Mouse (Mus musculus): ENCODE measurements around the gene Olfr1000. TPM values are rescaled to one million over a fixed set of nuclear protein-coding genes. Genes with fewer than 3 reads are reported as not detected.

The Olfr1000 gene
- not detected for total RNA-seq (2023)

GRCm38 (mm10) chr2:85611803-85612202 lies at the start of gene Olfr1000:
TSS of gene Olfr1000 (minus strand) at chr2:85611903.

GRCm38 (mm10) chr2:85650604-85651003 lies 38.9 kb upstream of the Olfr1000 start, which contains the start of gene Olfr1002:
TSS of gene Olfr1002 (minus strand) at chr2:85650704.

GRCm38 (mm10) chr2:85588648-85589047 lies 23.1 kb downstream of the Olfr1000 start, which contains the start of gene Olfr998:
TSS of gene Olfr998 (plus strand) at chr2:85588948.

GRCm38 (mm10) chr2:85578915-85579314 lies 32.8 kb downstream of the Olfr1000 start, which contains the start of gene Olfr996:
TSS of gene Olfr996 (plus strand) at chr2:85579215.

Other genes with a start within 250 kb of the Olfr1000 start
- gene Olfr988, start 248.7 kb downstream of the Olfr1000 start, total RNA-seq (2023), result not detected
- not detected for gene Olfr992, start 202.4 kb downstream of the Olfr1000 start, total RNA-seq (2023)
- gene Olfr993, start 197.0 kb downstream of the Olfr1000 start, total RNA-seq (2023), result not detected
- not detected for gene Olfr994, start 175.5 kb downstream of the Olfr1000 start, total RNA-seq (2023)
- not detected for gene Olfr995, start 168.3 kb downstream of the Olfr1000 start, total RNA-seq (2023)
- gene 4833423E24Rik, start 92.9 kb downstream of the Olfr1000 start, total RNA-seq (2023), result not detected
- gene Olfr996, start 32.7 kb downstream of the Olfr1000 start, total RNA-seq (2023), result not detected
- not detected for gene Olfr998, start 23.0 kb downstream of the Olfr1000 start, total RNA-seq (2023)
- not detected for gene Olfr1002, start 38.8 kb upstream of the Olfr1000 start, total RNA-seq (2023)
- gene Olfr154, start 52.6 kb upstream of the Olfr1000 start, total RNA-seq (2023), result not detected
- gene Olfr1006, start 66.9 kb upstream of the Olfr1000 start, total RNA-seq (2023), result not detected
- gene Olfr1008, start 77.5 kb upstream of the Olfr1000 start, total RNA-seq (2023), result not detected
- gene Olfr1009, start 103.5 kb upstream of the Olfr1000 start, total RNA-seq (2023), result not detected
- not detected for gene Olfr1012, start 150.9 kb upstream of the Olfr1000 start, total RNA-seq (2023)
- not detected for gene Olfr1013, start 155.2 kb upstream of the Olfr1000 start, total RNA-seq (2023)
- not detected for gene Olfr1014, start 160.8 kb upstream of the Olfr1000 start, total RNA-seq (2023)
- gene Olfr1015, start 170.1 kb upstream of the Olfr1000 start, total RNA-seq (2023), result not detected
- gene Olfr1016, start 190.6 kb upstream of the Olfr1000 start, total RNA-seq (2023), result not detected
- gene Olfr1018, start 206.6 kb upstream of the Olfr1000 start, total RNA-seq (2023), result not detected
- gene Olfr1019, start 233.6 kb upstream of the Olfr1000 start, total RNA-seq (2023), result not detected
- gene Olfr1020, start 235.1 kb upstream of the Olfr1000 start, total RNA-seq (2023), result not detected

Measured in CD4-positive naive resting alpha-beta T cell, adult 57 days (primary cell).